Mouse (Mus musculus) kidney, embryonic 15.5 days (tissue): ENCODE data around the gene Cxcr6. TPM values are rescaled to one million over a fixed set of nuclear protein-coding genes. Genes with fewer than 3 reads are reported as not detected.

Source experiments
- ATAC-seq: fragments of 200-750 bp; cut with Nextera tagmentation; replicated peaks from 2 replicates; pipeline ENCODE4 v1.8.0; 2017; ENCODE audit warnings: moderate TSS enrichment; ENCODE audit not compliant: low FRiP score
- H3K27ac ChIP-seq: fragments of 300-500 bp; sonication (generic); 2 replicates; pipeline ENCODE4 v1.5.1; 2015; ENCODE audit warnings: mild to moderate bottlenecking, inconsistent platforms
- H3K27me3 ChIP-seq: fragments of 300-500 bp; sonication (generic); 2 replicates; pipeline ENCODE4 v1.6.1; 2015; ENCODE audit warnings: inconsistent platforms
- H3K36me3 ChIP-seq: fragments of 300-500 bp; sonication (generic); 2 replicates; pipeline ENCODE4 v1.6.1; 2015; ENCODE audit warnings: inconsistent platforms
- H3K4me1 ChIP-seq: fragments of 300-500 bp; sonication (generic); 2 replicates; pipeline ENCODE4 v1.6.1; 2015; ENCODE audit warnings: inconsistent platforms
- H3K4me2 ChIP-seq: fragments of 300-500 bp; sonication (generic); 2 replicates; pipeline ENCODE4 v1.6.1; 2015; ENCODE audit warnings: moderate library complexity, mild to moderate bottlenecking, inconsistent platforms
- H3K4me3 ChIP-seq: fragments of 300-500 bp; sonication (generic); replicated peaks from 2 replicates; pipeline ENCODE4 v1.5.1; 2015; ENCODE audit warnings: mild to moderate bottlenecking, inconsistent platforms
- H3K9ac ChIP-seq: fragments of 300-500 bp; sonication (generic); 2 replicates; pipeline ENCODE4 v1.6.1; 2015; ENCODE audit warnings: mild to moderate bottlenecking, inconsistent platforms
- H3K9me3 ChIP-seq: fragments of 300-500 bp; sonication (generic); replicated peaks from 2 replicates; pipeline ENCODE4 v1.6.1; 2016; ENCODE audit warnings: inconsistent platforms
- WGBS: fragments of 180-500 bp; shearing (Covaris S2); methylation state at CpG from one replicate; pipeline ENCODE4 v1.1.7; 2015; ENCODE audit warnings: mixed read lengths; 5-methylcytosine and 5-hydroxymethylcytosine counted together
- polyA plus RNA-seq: library from polyadenylated mRNA; unstranded; fragments of >200 nt; fragmentation: Nextera tagmentation; extraction: Ambion mirVana; gene quantifications from 2 replicates; pipeline ENCODE4 v1.2.1, GENCODE M21; 2015

The Cxcr6 gene
- polyA plus RNA-seq, 1 experiment from 2014 or later, result 0.29 TPM

- no peak overlapping the region for H3K4me3 ChIP-seq
- H3K4me1 ChIP-seq, result no peaks in the 10 kb centered on the region
- no peaks in the 10 kb centered on the region for H3K27me3 ChIP-seq
- WGBS, result 56% methylated on average over 3 of the region's 3 CpGs
- ATAC-seq, result no peak
- H3K27ac ChIP-seq, result no peak overlapping the region
- peaks cover 75% of the 10 kb centered on the region for H3K36me3 ChIP-seq
- no peaks in the 10 kb centered on the region for H3K9me3 ChIP-seq
- no peak overlapping the region for H3K4me2 ChIP-seq
- H3K9ac ChIP-seq, result no peak overlapping the region
Observed at GRCm38 (mm10) chr9:123796174-123796573, 10.1 kb upstream of the Cxcr6 start.

- Histone ChIP-seq H3K36me3 (peaks cover 45% of the 10 kb centered on the region), H3K9ac (no peak overlapping the region), H3K9me3 (no peaks in the 10 kb centered on the region), H3K4me3 (no peak overlapping the region), H3K27me3 (no peaks in the 10 kb centered on the region), H3K27ac (no peak overlapping the region), H3K4me1 (no peaks in the 10 kb centered on the region), H3K4me2 (no peak overlapping the region)
- no peak for ATAC-seq
- 92% methylated on average over 1 of the region's 1 CpGs for WGBS
Observed at GRCm38 (mm10) chr9:123801527-123801926, 4.7 kb upstream of the Cxcr6 start.

- Histone ChIP-seq H3K36me3 (peaks cover 36% of the 10 kb centered on the region), H3K27me3 (no peaks in the 10 kb centered on the region), H3K4me2 (no peak overlapping the region), H3K4me1 (no peaks in the 10 kb centered on the region), H3K9ac (no peak overlapping the region), H3K4me3 (no peak overlapping the region), H3K9me3 (no peaks in the 10 kb centered on the region), H3K27ac (no peak overlapping the region)
- 91% methylated on average over 2 of the region's 2 CpGs for WGBS
- no peak for ATAC-seq
Observed at GRCm38 (mm10) chr9:123802421-123802820, 3.9 kb upstream of the Cxcr6 start.

- Histone ChIP-seq H3K4me1 (no peaks in the 10 kb centered on the region), H3K4me3 (no peak overlapping the region), H3K9ac (no peak overlapping the region), H3K9me3 (no peaks in the 10 kb centered on the region), H3K4me2 (no peak overlapping the region), H3K27me3 (no peaks in the 10 kb centered on the region), H3K27ac (no peak overlapping the region), H3K36me3 (peaks cover 34% of the 10 kb centered on the region)
- ATAC-seq, result no peak
Observed at GRCm38 (mm10) chr9:123802896-123803295, 3.4 kb upstream of the Cxcr6 start.

- 97% methylated on average over 2 of the region's 2 CpGs for WGBS
- Histone ChIP-seq H3K27me3 (no peaks in the 10 kb centered on the region), H3K4me2 (no peak overlapping the region), H3K9me3 (no peaks in the 10 kb centered on the region), H3K27ac (no peak overlapping the region), H3K9ac (no peak overlapping the region), H3K4me1 (no peaks in the 10 kb centered on the region), H3K4me3 (no peak overlapping the region), H3K36me3 (peaks cover 39% of the 10 kb centered on the region)
- no peak for ATAC-seq
Observed at GRCm38 (mm10) chr9:123805241-123805640, 1.0 kb upstream of the Cxcr6 start.

GRCm38 (mm10) chr9:123808583-123808982, 2.3 kb downstream of the Cxcr6 start:
- Histone ChIP-seq H3K4me2 (no peak overlapping the region), H3K4me3 (no peak overlapping the region), H3K27me3 (no peaks in the 10 kb centered on the region), H3K4me1 (no peaks in the 10 kb centered on the region), H3K9me3 (no peaks in the 10 kb centered on the region), H3K36me3 (peaks cover 49% of the 10 kb centered on the region), H3K9ac (no peak overlapping the region), H3K27ac (no peak overlapping the region)
- no peak for ATAC-seq
- WGBS, result 69% methylated on average over 7 of the region's 7 CpGs

- no peak overlapping the region for H3K4me2 ChIP-seq
- H3K27ac ChIP-seq, result no peak overlapping the region
- ATAC-seq, result no peak
- H3K4me1 ChIP-seq, result no peaks in the 10 kb centered on the region
- no peaks in the 10 kb centered on the region for H3K27me3 ChIP-seq
- no peak overlapping the region for H3K4me3 ChIP-seq
- WGBS, result 89% methylated on average over 3 of the region's 3 CpGs
- no peaks in the 10 kb centered on the region for H3K9me3 ChIP-seq
- H3K36me3 ChIP-seq, result peaks cover 70% of the 10 kb centered on the region
- H3K9ac ChIP-seq, result no peak overlapping the region
Observed at GRCm38 (mm10) chr9:123811831-123812230, 5.6 kb downstream of the Cxcr6 start.

- Histone ChIP-seq H3K4me3 (no peak overlapping the region), H3K27me3 (no peaks in the 10 kb centered on the region), H3K4me1 (no peaks in the 10 kb centered on the region), H3K36me3 (peaks cover 82% of the 10 kb centered on the region), H3K4me2 (no peak overlapping the region), H3K27ac (no peak overlapping the region), H3K9me3 (no peaks in the 10 kb centered on the region), H3K9ac (no peak overlapping the region)
- ATAC-seq, result no peak
- 84% methylated on average over 2 of the region's 2 CpGs for WGBS
Observed at GRCm38 (mm10) chr9:123814326-123814725, 8.1 kb downstream of the Cxcr6 start.

- Histone ChIP-seq H3K4me2 (no peak overlapping the region), H3K4me1 (no peaks in the 10 kb centered on the region), H3K36me3 (peaks cover 84% of the 10 kb centered on the region), H3K4me3 (no peak overlapping the region), H3K27ac (no peak overlapping the region), H3K9me3 (no peaks in the 10 kb centered on the region), H3K9ac (no peak overlapping the region), H3K27me3 (no peaks in the 10 kb centered on the region)
- 80% methylated on average over 4 of the region's 4 CpGs for WGBS
- no peak for ATAC-seq
Observed at GRCm38 (mm10) chr9:123814821-123815220, 8.5 kb downstream of the Cxcr6 start.

GRCm38 (mm10) chr9:123815444-123815843, 9.2 kb downstream of the Cxcr6 start:
- Histone ChIP-seq H3K9me3 (no peaks in the 10 kb centered on the region), H3K4me2 (no peak overlapping the region), H3K9ac (no peak overlapping the region), H3K36me3 (peaks cover 82% of the 10 kb centered on the region), H3K27me3 (no peaks in the 10 kb centered on the region), H3K4me1 (no peaks in the 10 kb centered on the region), H3K4me3 (no peak overlapping the region), H3K27ac (no peak overlapping the region)
- WGBS, result 92% methylated on average over 3 of the region's 3 CpGs
- ATAC-seq, result no peak

GRCm38 (mm10) chr9:123815996-123816395, 9.7 kb downstream of the Cxcr6 start:
- Histone ChIP-seq H3K4me1 (no peaks in the 10 kb centered on the region), H3K9ac (no peak overlapping the region), H3K27ac (no peak overlapping the region), H3K36me3 (peaks cover 82% of the 10 kb centered on the region), H3K4me2 (no peak overlapping the region), H3K9me3 (no peaks in the 10 kb centered on the region), H3K4me3 (no peak overlapping the region), H3K27me3 (no peaks in the 10 kb centered on the region)
- 79% methylated on average over 1 of the region's 1 CpGs for WGBS
- ATAC-seq, result no peak

- Histone ChIP-seq H3K9ac (no peak overlapping the region), H3K27ac (no peak overlapping the region), H3K4me3 (no peak overlapping the region), H3K36me3 (peaks cover 85% of the 10 kb centered on the region), H3K27me3 (no peaks in the 10 kb centered on the region), H3K4me1 (no peaks in the 10 kb centered on the region), H3K4me2 (no peak overlapping the region), H3K9me3 (no peaks in the 10 kb centered on the region)
- 91% methylated on average over 2 of the region's 2 CpGs for WGBS
- no peak for ATAC-seq
Observed at GRCm38 (mm10) chr9:123818601-123819000, 12.3 kb downstream of the Cxcr6 start.

- Histone ChIP-seq H3K4me3 (no peak overlapping the region), H3K4me1 (no peaks in the 10 kb centered on the region), H3K9me3 (no peaks in the 10 kb centered on the region), H3K4me2 (no peak overlapping the region), H3K27ac (no peak overlapping the region), H3K36me3 (peaks cover 92% of the 10 kb centered on the region), H3K27me3 (no peaks in the 10 kb centered on the region), H3K9ac (no peak overlapping the region)
- no peak for ATAC-seq
- 91% methylated on average over 3 of the region's 3 CpGs for WGBS
Observed at GRCm38 (mm10) chr9:123826631-123827030, 20.4 kb downstream of the Cxcr6 start.
